Mouse (Mus musculus) kidney, postnatal 36 days (tissue): ENCODE measurements at regions not wholly inside any gene's neighbourhood (a gene's known extent, or its start where the extent isn't known, plus 50 kb on each side); places are given as distances from the start of the nearest gene placed in this dataset.
"Not testable (repeated sequence)": the region's sequence is repeated elsewhere in the genome, so short reads cannot be mapped to it uniquely, and the experiment has no call there.

Source experiments
- DNase-seq, 2 experiments: peaks; one replicate each; pipeline ENCODE4 v3.0.0; 2021 to 2022; ENCODE audit warnings: mixed read lengths in 2 of 2

- no peak for DNase-seq
Observed at GRCm38 (mm10) chr6:41225382-41225781, 76.7 kb upstream of the Try4 start.

- DNase-seq, result no peak
Observed at GRCm38 (mm10) chr6:41218415-41218814, 83.7 kb upstream of the Try4 start.

GRCm38 (mm10) chr6:41215857-41216256 is 86.2 kb upstream of the Try4 start:
- no peak for DNase-seq

- DNase-seq, result no peak
Observed at GRCm38 (mm10) chr6:41205864-41206263, 96.2 kb upstream of the Try4 start.

- DNase-seq, result no peak
Observed at GRCm38 (mm10) chr6:41202882-41203281, 99.2 kb upstream of the Try4 start.

- no peak for DNase-seq
Observed at GRCm38 (mm10) chr6:41202302-41202701, 99.8 kb upstream of the Try4 start.

- no peak for DNase-seq
Observed at GRCm38 (mm10) chr6:41194464-41194863, 107.6 kb upstream of the Try4 start.

- DNase-seq, result no peak
Observed at GRCm38 (mm10) chr6:41191734-41192326, 110.2 kb upstream of the Try4 start.

GRCm38 (mm10) chr6:41188910-41189309 is 113.2 kb upstream of the Try4 start:
- no peak for DNase-seq

- no peak for DNase-seq
Observed at GRCm38 (mm10) chr6:41187966-41188365, 114.1 kb upstream of the Try4 start.

- no peak for DNase-seq
Observed at GRCm38 (mm10) chr6:41178896-41179295, 123.2 kb upstream of the Try4 start.

GRCm38 (mm10) chr6:41178019-41178418 is 124.0 kb upstream of the Try4 start:
- DNase-seq, result no peak

- no peak for DNase-seq
Observed at GRCm38 (mm10) chr6:41177152-41177551, 124.9 kb upstream of the Try4 start.

GRCm38 (mm10) chr6:41176034-41176433 is 126.0 kb upstream of the Try4 start:
- DNase-seq, result no peak

GRCm38 (mm10) chr6:41163491-41163890 is 128.2 kb upstream of the 2210010C04Rik start:
- DNase-seq, result no peak

GRCm38 (mm10) chr6:41161693-41162092 is 126.4 kb upstream of the 2210010C04Rik start:
- DNase-seq, result no peak

GRCm38 (mm10) chr6:41152101-41152500 is 116.8 kb upstream of the 2210010C04Rik start:
- DNase-seq, result no peak

- DNase-seq, result no peak
Observed at GRCm38 (mm10) chr6:41151542-41151941, 116.2 kb upstream of the 2210010C04Rik start.

- no peak for DNase-seq
Observed at GRCm38 (mm10) chr6:41140916-41141315, 105.6 kb upstream of the 2210010C04Rik start.

GRCm38 (mm10) chr6:41137401-41137777 is 102.1 kb upstream of the 2210010C04Rik start:
- DNase-seq, result not testable (repeated sequence)

GRCm38 (mm10) chr6:41136717-41137400 is 101.5 kb upstream of the 2210010C04Rik start:
- DNase-seq, result peak; percentile 11 to 68

- DNase-seq, result no peak
Observed at GRCm38 (mm10) chr6:41135160-41135559, 99.9 kb upstream of the 2210010C04Rik start.

GRCm38 (mm10) chr6:41129906-41130305 is 94.6 kb upstream of the 2210010C04Rik start:
- no peak for DNase-seq

GRCm38 (mm10) chr6:41127816-41128215 is 92.5 kb upstream of the 2210010C04Rik start:
- DNase-seq, result peak; percentile 8 to 30

GRCm38 (mm10) chr6:41126855-41127254 is 91.5 kb upstream of the 2210010C04Rik start:
- DNase-seq, result no peak
